Mouse (Mus musculus) E14TG2a.4 (cell line): ENCODE results near the gene Epb42.
"Not testable (repeated sequence)": the region's sequence is repeated elsewhere in the genome, so short reads cannot be mapped to it uniquely, and the experiment has no call there.

Experiments used
- H3K27me3 ChIP-seq: 2 replicates; pipeline ENCODE4 v1.6.1; 2014; ENCODE audit warnings: low read length, control low read depth; ENCODE audit not compliant: insufficient read depth
- H3K36me3 ChIP-seq: 2 replicates; pipeline ENCODE4 v1.6.1; 2014; ENCODE audit warnings: low read length, control low read depth; ENCODE audit not compliant: insufficient read depth
- H3K4me1 ChIP-seq: replicated peaks from 2 replicates; pipeline ENCODE4 v1.6.1; 2014; ENCODE audit warnings: low read depth, low read length, control low read depth
- H3K4me3 ChIP-seq: replicated peaks from 2 replicates; pipeline ENCODE4 v1.5.1; 2014; ENCODE audit warnings: mild to moderate bottlenecking, low read length
- H3K9me3 ChIP-seq: 2 replicates; pipeline ENCODE4 v1.6.1; 2014; ENCODE audit warnings: low read length, control low read depth
- CTCF ChIP-seq: conservative IDR thresholded peaks from 2 replicates; pipeline ENCODE4 v1.5.1; 2014; ENCODE audit warnings: low read length
- NANOG ChIP-seq: IDR thresholded peaks from 2 replicates; pipeline ENCODE4 v1.6.1; 2014; ENCODE audit warnings: borderline replicate concordance, low read length, mixed read lengths
- POU5F1 ChIP-seq: IDR thresholded peaks from 2 replicates; pipeline ENCODE4 v1.6.1; 2014; ENCODE audit warnings: low read length, borderline replicate concordance

Epb42 gene

GRCm38 (mm10) chr2:121055915-121056314 is 19.0 kb upstream of the Epb42 start:
- Histone ChIP-seq H3K9me3 (no peaks in the 10 kb centered on the region), H3K27me3 (no peaks in the 10 kb centered on the region), H3K36me3 (no peaks in the 10 kb centered on the region), H3K4me1 (no peaks in the 10 kb centered on the region), H3K4me3 (no peak overlapping the region)
- TF ChIP-seq POU5F1 (no peak), CTCF (no peak), NANOG (no peak)

- no peaks in the 10 kb centered on the region for H3K4me1 ChIP-seq
These were observed 17.2 kb upstream of the Epb42 start for GRCm38 (mm10) chr2:121054060-121054459.

GRCm38 (mm10) chr2:121052176-121052575 is 15.3 kb upstream of the Epb42 start:
- H3K36me3 ChIP-seq = no peaks in the 10 kb centered on the region
- H3K27me3 ChIP-seq = peaks cover 7% of the 10 kb centered on the region; the same call in 1 of the 2 replicates
- 0 out of 2 replicates have a peak, but pooled peaks cover 3% of the 10 kb centered on the region for H3K4me1 ChIP-seq
- no peak overlapping the region for H3K4me3 ChIP-seq
- H3K9me3 ChIP-seq = no peaks in the 10 kb centered on the region
- TF ChIP-seq POU5F1 (no peak), NANOG (no peak), CTCF (no peak)

More at GRCm38 (mm10) chr2:121054060-121054459, 17.2 kb upstream of the Epb42 start:
- TF ChIP-seq POU5F1 = no peak
- Histone ChIP-seq H3K27me3 (no peaks in the 10 kb centered on the region), H3K36me3 (no peaks in the 10 kb centered on the region), H3K9me3 (no peaks in the 10 kb centered on the region), H3K4me3 (no peak overlapping the region)

- TF ChIP-seq NANOG (peak; percentile 77; the same call in 1 of the 2 replicates), CTCF (no peak)
- H3K27me3 ChIP-seq = peaks cover 7% of the 10 kb centered on the region; the same call in 1 of the 2 replicates
- no peak overlapping the region for H3K4me3 ChIP-seq
- no peaks in the 10 kb centered on the region for H3K36me3 ChIP-seq
- peaks cover 23% of the 10 kb centered on the region for H3K4me1 ChIP-seq
- no peaks in the 10 kb centered on the region for H3K9me3 ChIP-seq
These were observed 8.8 kb upstream of the Epb42 start for GRCm38 (mm10) chr2:121045653-121046052.

GRCm38 (mm10) chr2:121041098-121041497 is 4.2 kb upstream of the Epb42 start:
- TF ChIP-seq NANOG (no peak), CTCF (peak; percentile 46)
- H3K27me3 ChIP-seq = no peaks in the 10 kb centered on the region
- H3K36me3 ChIP-seq = no peaks in the 10 kb centered on the region
- H3K4me3 ChIP-seq = no peak overlapping the region
- H3K4me1 ChIP-seq = peaks cover 13% of the 10 kb centered on the region
- no peaks in the 10 kb centered on the region for H3K9me3 ChIP-seq

GRCm38 (mm10) chr2:121039382-121039781 is 2.5 kb upstream of the Epb42 start:
- no peaks in the 10 kb centered on the region for H3K27me3 ChIP-seq
- no peaks in the 10 kb centered on the region for H3K4me1 ChIP-seq
- H3K4me3 ChIP-seq = no peak overlapping the region
- TF ChIP-seq NANOG = no peak
- peak; percentile 12; the same call in 1 of the 2 replicates for TF ChIP-seq CTCF
- TF ChIP-seq POU5F1 = no peak
- no peaks in the 10 kb centered on the region for H3K9me3 ChIP-seq
- H3K36me3 ChIP-seq = no peaks in the 10 kb centered on the region

GRCm38 (mm10) chr2:121038851-121039250 is 2.0 kb upstream of the Epb42 start:
- not testable (repeated sequence) for H3K4me1 ChIP-seq, H3K9me3 ChIP-seq, H3K36me3 ChIP-seq, H3K27me3 ChIP-seq, H3K4me3 ChIP-seq

- Histone ChIP-seq H3K9me3 (no peaks in the 10 kb centered on the region), H3K4me1 (no peaks in the 10 kb centered on the region), H3K4me3 (no peak overlapping the region), H3K36me3 (no peaks in the 10 kb centered on the region), H3K27me3 (0 out of 2 replicates have a peak, but pooled peaks cover 3% of the 10 kb centered on the region)
- no peak for TF ChIP-seq POU5F1
- no peak for TF ChIP-seq CTCF
- TF ChIP-seq NANOG = no peak
These were observed 14.0 kb downstream of the Epb42 start for GRCm38 (mm10) chr2:121022918-121023317.

GRCm38 (mm10) chr2:121017151-121017550 is 19.7 kb downstream of the Epb42 start:
- H3K4me1 ChIP-seq = no peaks in the 10 kb centered on the region
- TF ChIP-seq POU5F1 (no peak), NANOG (no peak), CTCF (no peak)
- no peak overlapping the region for H3K4me3 ChIP-seq
- peaks cover 31% of the 10 kb centered on the region for H3K36me3 ChIP-seq
- no peaks in the 10 kb centered on the region for H3K9me3 ChIP-seq
- no peaks in the 10 kb centered on the region for H3K27me3 ChIP-seq
